Mouse (Mus musculus) megakaryocyte, embryonic 14.5 days (primary cell): ENCODE data around the gene Fbll1. TPM values are rescaled to one million over a fixed set of nuclear protein-coding genes. Genes with fewer than 3 reads are reported as not detected.
"Not testable (repeated sequence)": the region's sequence is repeated elsewhere in the genome, so short reads cannot be mapped to it uniquely, and the experiment has no call there.

ENCODE experiments used
- H3K27me3 ChIP-seq: replicated peaks from 2 replicates; pipeline ENCODE3; 2012; ENCODE audit warnings: inconsistent platforms
- H3K36me3 ChIP-seq: replicated peaks from 2 replicates; pipeline ENCODE3; 2012; ENCODE audit warnings: low read length, inconsistent platforms, mixed read lengths
- H3K4me1 ChIP-seq: 2 replicates; pipeline ENCODE4 v1.6.1; 2012; ENCODE audit warnings: inconsistent platforms
- H3K4me3 ChIP-seq: replicated peaks from 2 replicates; pipeline ENCODE3; 2012; ENCODE audit warnings: moderate library complexity, mild to moderate bottlenecking, inconsistent platforms
- H3K9me3 ChIP-seq: 2 replicates; pipeline ENCODE4 v1.6.1; 2012; ENCODE audit warnings: inconsistent platforms
- FLI1 ChIP-seq: IDR thresholded peaks from 2 replicates; pipeline ENCODE4 v1.6.1; 2012; ENCODE audit warnings: low read length, inconsistent platforms, mixed read lengths
- GATA1 ChIP-seq: IDR thresholded peaks from 3 replicates; pipeline ENCODE4 v1.6.1; 2012; ENCODE audit warnings: mixed read lengths, low read length, inconsistent platforms, borderline replicate concordance
- polyA plus RNA-seq: library from polyadenylated mRNA; stranded (reverse); fragments of >175 nt; gene quantifications from 2 replicates; pipeline ENCODE4 v1.2.3, GENCODE M21; 2012; ENCODE audit warnings: low replicate concordance; ENCODE audit not compliant: insufficient read depth

The Fbll1 gene
- polyA plus RNA-seq, 1 experiment = not detected

- Histone ChIP-seq H3K27me3 (no peaks in the 10 kb centered on the region), H3K9me3 (no peaks in the 10 kb centered on the region), H3K36me3 (peaks cover 52% of the 10 kb centered on the region), H3K4me3 (peak overlapping the region; percentile 81), H3K4me1 (peaks cover 45% of the 10 kb centered on the region)
- TF ChIP-seq FLI1 (no peak), GATA1 (no peak)
Observed at GRCm38 (mm10) chr11:35832139-35832538, 33.5 kb upstream of the Fbll1 start.

- Histone ChIP-seq H3K27me3 (no peaks in the 10 kb centered on the region), H3K4me3 (no peak overlapping the region), H3K4me1 (peaks cover 35% of the 10 kb centered on the region), H3K36me3 (peaks cover 93% of the 10 kb centered on the region), H3K9me3 (no peaks in the 10 kb centered on the region)
- TF ChIP-seq FLI1 (no peak), GATA1 (no peak)
Observed at GRCm38 (mm10) chr11:35827714-35828113, 29.0 kb upstream of the Fbll1 start.

GRCm38 (mm10) chr11:35816316-35816715 is 17.6 kb upstream of the Fbll1 start:
- Histone ChIP-seq H3K27me3 (no peaks in the 10 kb centered on the region), H3K4me3 (no peak overlapping the region), H3K4me1 (no peaks in the 10 kb centered on the region), H3K36me3 (peaks cover 99% of the 10 kb centered on the region), H3K9me3 (no peaks in the 10 kb centered on the region)
- TF ChIP-seq GATA1 = no peak

- Histone ChIP-seq H3K4me3 (no peak overlapping the region), H3K36me3 (peaks cover 99% of the 10 kb centered on the region), H3K27me3 (no peaks in the 10 kb centered on the region), H3K9me3 (no peaks in the 10 kb centered on the region), H3K4me1 (no peaks in the 10 kb centered on the region)
- TF ChIP-seq FLI1 (no peak), GATA1 (no peak)
Observed at GRCm38 (mm10) chr11:35811458-35811857, 12.8 kb upstream of the Fbll1 start.

- Histone ChIP-seq H3K4me3 (no peak overlapping the region), H3K27me3 (peaks cover 33% of the 10 kb centered on the region), H3K36me3 (peaks cover 3% of the 10 kb centered on the region), H3K9me3 (peaks cover 11% of the 10 kb centered on the region), H3K4me1 (peaks cover 14% of the 10 kb centered on the region)
- no peak for TF ChIP-seq FLI1
- TF ChIP-seq GATA1 = no peak
Observed at GRCm38 (mm10) chr11:35801332-35801731, 2.6 kb upstream of the Fbll1 start.

- no peak for TF ChIP-seq FLI1
- no peak for TF ChIP-seq GATA1
- peaks cover 43% of the 10 kb centered on the region for H3K27me3 ChIP-seq
- no peaks in the 10 kb centered on the region for H3K36me3 ChIP-seq
- peak overlapping the region; percentile 80 for H3K4me3 ChIP-seq
- peaks cover 14% of the 10 kb centered on the region for H3K4me1 ChIP-seq
- peaks cover 11% of the 10 kb centered on the region for H3K9me3 ChIP-seq
Observed at GRCm38 (mm10) chr11:35798495-35798820, 226 bp downstream of the Fbll1 start.

- H3K4me1 ChIP-seq = peaks cover 14% of the 10 kb centered on the region
- H3K4me3 ChIP-seq = peak overlapping the region; percentile 87
Observed at GRCm38 (mm10) chr11:35797751-35798494, 761 bp downstream of the Fbll1 start.

GRCm38 (mm10) chr11:35792800-35793199 is 5.9 kb downstream of the Fbll1 start:
- H3K4me3 ChIP-seq, H3K9me3 ChIP-seq, H3K4me1 ChIP-seq: not testable (repeated sequence)
- peaks cover 37% of the 10 kb centered on the region for H3K36me3 ChIP-seq
- H3K27me3 ChIP-seq = peaks cover 25% of the 10 kb centered on the region

More at GRCm38 (mm10) chr11:35797751-35798494, 761 bp downstream of the Fbll1 start:
- no peaks in the 10 kb centered on the region for H3K36me3 ChIP-seq
- peaks cover 11% of the 10 kb centered on the region for H3K9me3 ChIP-seq
- TF ChIP-seq FLI1 (no peak), GATA1 (no peak)
- peaks cover 43% of the 10 kb centered on the region for H3K27me3 ChIP-seq

GRCm38 (mm10) chr11:35788443-35788842 is 10.2 kb downstream of the Fbll1 start:
- no peak for TF ChIP-seq FLI1
- TF ChIP-seq GATA1 = no peak
- peaks cover 77% of the 10 kb centered on the region for H3K36me3 ChIP-seq

GRCm38 (mm10) chr11:35784537-35784936 is 14.1 kb downstream of the Fbll1 start:
- no peaks in the 10 kb centered on the region for H3K27me3 ChIP-seq
- H3K36me3 ChIP-seq = peaks cover 93% of the 10 kb centered on the region
- TF ChIP-seq GATA1 (no peak), FLI1 (no peak)

More at GRCm38 (mm10) chr11:35788443-35788842, 10.2 kb downstream of the Fbll1 start:
- no peak overlapping the region for H3K4me3 ChIP-seq
- H3K27me3 ChIP-seq = no peaks in the 10 kb centered on the region
- H3K4me1 ChIP-seq = no peaks in the 10 kb centered on the region
- no peaks in the 10 kb centered on the region for H3K9me3 ChIP-seq

More at GRCm38 (mm10) chr11:35784537-35784936, 14.1 kb downstream of the Fbll1 start:
- Histone ChIP-seq H3K4me3 (no peak overlapping the region), H3K4me1 (no peaks in the 10 kb centered on the region), H3K9me3 (no peaks in the 10 kb centered on the region)
